Mouse (Mus musculus): ENCODE data around the gene Csf1. TPM values are rescaled to one million over a fixed set of nuclear protein-coding genes. Genes with fewer than 3 reads are reported as not detected.

Gene Csf1
- total and polyA plus RNA-seq, 3 experiments = 0.12 to 0.19 TPM; not detected in 1

DNA sequence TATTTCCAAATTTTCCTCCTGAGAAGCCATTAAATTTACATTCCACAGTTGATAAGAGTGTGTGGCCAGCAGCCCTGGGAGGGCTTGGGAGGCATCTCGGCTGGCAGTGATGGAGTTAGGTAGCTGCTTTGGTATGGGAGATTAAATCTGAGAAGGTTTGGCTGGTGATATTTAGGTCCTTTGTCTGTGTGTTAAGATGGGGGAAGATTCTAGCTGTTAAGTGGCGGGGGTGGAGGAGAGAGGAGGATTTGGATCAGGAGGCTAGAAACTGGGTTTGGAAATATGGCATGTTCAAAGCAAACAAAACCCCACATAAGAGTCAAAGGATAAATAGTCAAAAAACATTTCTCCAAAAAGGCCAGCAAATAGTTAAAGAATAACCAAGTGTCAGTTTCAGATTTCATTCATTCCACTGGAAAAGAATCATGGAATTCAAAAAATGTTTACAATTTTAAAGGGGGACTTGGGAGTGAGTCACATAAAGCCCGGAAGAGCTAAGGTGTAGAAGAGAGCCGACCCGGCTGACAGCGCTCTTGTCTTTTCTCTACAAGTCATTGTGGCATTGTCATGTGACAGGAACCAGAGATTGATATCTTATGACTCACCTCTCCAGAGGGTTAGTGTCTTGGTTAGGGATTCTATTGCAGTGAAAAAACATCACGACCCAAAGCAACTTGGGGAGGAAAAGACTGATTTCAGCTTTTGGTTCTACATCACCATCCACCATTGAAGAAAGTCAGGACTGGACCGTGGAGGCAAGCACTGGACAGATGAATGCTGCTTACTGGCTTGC, 36.1 kb upstream of the Csf1 start (continued):
- TF ChIP-seq ETS1 (IDR thresholded peaks at IDR 0.05; ENCODE audit: low read depth, low read length) = peak; percentile 57
- TF ChIP-seq TAL1 (IDR thresholded peaks at IDR 0.05; ENCODE audit: low read length) = no peak
- TF ChIP-seq ELF1 (IDR thresholded peaks at IDR 0.05; ENCODE audit: low read depth, low read length) = no peak

DNA sequence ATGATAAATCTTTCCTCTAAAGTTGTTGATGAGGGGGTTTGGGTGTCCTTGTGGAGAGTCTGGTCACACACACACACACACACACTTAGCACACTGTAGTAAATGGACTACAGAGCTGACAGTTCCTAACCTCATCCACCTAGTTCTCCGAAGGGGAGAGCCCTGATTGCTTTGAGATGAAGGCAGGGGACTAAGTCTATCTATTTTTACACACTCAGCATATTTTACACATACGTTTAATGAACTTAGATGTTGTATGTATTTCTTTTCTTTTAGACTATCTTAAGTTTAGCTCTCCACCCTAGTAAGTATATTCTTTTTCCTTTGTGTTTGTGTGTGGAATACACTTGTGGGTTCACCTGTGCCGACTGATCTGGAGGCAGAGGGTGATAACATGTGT, 34.6 kb upstream of the Csf1 start:
- Histone ChIP-seq H3K9me3 (replicated peaks; ENCODE audit: insufficient read depth, low read length) (no peaks in the 10 kb centered on the region), H3K9ac (ENCODE audit: control insufficient read depth, low read depth, low read length, poor library complexity, severe bottlenecking) (no peak overlapping the region), H3K4me1 (ENCODE audit: control insufficient read depth in 1 of 2, insufficient read depth in 2 of 2, low read length in 2 of 2) (peaks cover 2 to 14% of the 10 kb centered on the region in 2 experiments; a peak in 2 of 4 replicates), H3K27ac (ENCODE audit: control insufficient read depth, low read depth, low read length) (no peak overlapping the region), H3K27me3 (ENCODE audit: control insufficient read depth in 1 of 2, insufficient read depth in 2 of 2, low read length in 2 of 2) (peaks cover 7 to 12% of the 10 kb centered on the region in 2 experiments; a peak in 3 of 4 replicates), H3K79me2 (ENCODE audit: control insufficient read depth, insufficient read depth, low read length, poor library complexity) (no peaks in the 10 kb centered on the region), H3K36me3 (ENCODE audit: control insufficient read depth in 1 of 2, insufficient read depth in 2 of 2, low read length in 2 of 2) (peaks cover 0 to 16% of the 10 kb centered on the region in 2 experiments; a peak in 2 of 4 replicates), H3K4me3 (ENCODE audit: control insufficient read depth in 1 of 2, insufficient read depth in 1 of 2, low read depth in 2 of 2, low read length in 2 of 2) (no peak overlapping the region)
- no peak for TF ChIP-seq MYC (IDR thresholded peaks at IDR 0.05; ENCODE audit: low read depth, low read length)
- no peak for TF ChIP-seq GABPA (IDR thresholded peaks at IDR 0.05; ENCODE audit: low read depth, low read length)
- no peak for DNase-seq (ENCODE audit: low read depth, low spot score)

DNA sequence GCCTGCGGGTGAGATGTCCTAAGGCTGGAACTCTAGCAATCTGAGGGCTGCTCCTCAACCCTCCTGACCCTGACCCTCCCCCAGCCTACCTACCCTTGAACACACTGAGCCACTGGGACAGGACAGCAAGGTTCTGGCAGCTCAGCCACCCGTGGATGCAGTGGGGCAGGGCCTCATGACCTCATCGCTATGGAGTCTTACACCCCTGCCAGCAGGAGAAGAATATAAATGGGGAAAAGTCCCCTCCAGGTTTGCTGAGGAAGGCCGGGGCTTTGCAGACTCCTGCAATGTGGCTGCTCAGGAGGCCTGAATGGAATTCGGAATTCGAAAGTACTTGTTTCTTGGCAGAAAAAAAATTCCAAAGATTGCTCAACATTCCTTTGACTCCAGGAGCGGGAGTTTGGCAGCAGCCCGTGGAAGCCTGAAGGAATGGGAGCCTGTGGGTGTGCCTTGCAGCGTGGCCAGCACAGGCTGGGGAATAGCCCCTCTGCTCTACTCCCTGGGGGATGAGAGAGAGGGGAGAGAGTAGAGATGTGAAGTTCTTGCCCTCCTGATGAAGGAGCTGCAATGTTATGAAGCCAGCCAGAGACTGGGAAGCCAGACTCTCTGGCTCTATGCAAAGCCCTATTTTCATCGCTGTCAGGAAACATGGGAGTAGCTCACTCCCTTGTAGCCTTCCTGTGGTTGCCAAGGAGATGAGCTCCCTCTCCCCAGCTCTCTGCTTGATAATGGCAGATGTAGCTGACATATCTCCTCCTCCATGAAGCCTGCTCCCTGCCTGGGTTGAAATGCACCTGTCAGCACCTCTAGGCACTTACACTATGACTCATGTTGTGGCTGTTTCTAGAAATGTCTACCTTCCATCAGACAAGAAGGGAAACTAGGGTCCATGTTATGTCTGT, 33.3 kb upstream of the Csf1 start:
- no peaks in the 10 kb centered on the region for H3K9me3 ChIP-seq (replicated peaks; ENCODE audit: insufficient read depth, low read length)
- H3K27ac ChIP-seq (ENCODE audit: control insufficient read depth, low read depth, low read length) = no peak overlapping the region
- no peak overlapping the region for H3K9ac ChIP-seq (ENCODE audit: control insufficient read depth, low read depth, low read length, poor library complexity, severe bottlenecking)
- TF ChIP-seq TAL1 (IDR thresholded peaks at IDR 0.05; ENCODE audit: low read length) (no peak), CHD2 (IDR thresholded peaks at IDR 0.05; ENCODE audit: low read length) (no peak), ETS1 (IDR thresholded peaks at IDR 0.05; ENCODE audit: low read depth, low read length) (no peak), MAZ (IDR thresholded peaks at IDR 0.05; ENCODE audit: low read depth, low read length) (no peak), ZKSCAN1 (IDR thresholded peaks at IDR 0.05; ENCODE audit: low read depth, low read length) (no peak), ZMIZ1 (IDR thresholded peaks at IDR 0.05; ENCODE audit: low read depth, low read length) (no peak), MEF2A (IDR thresholded peaks at IDR 0.05; ENCODE audit: extremely low read depth, insufficient replicate concordance, low read depth, low read length, poor library complexity, severe bottlenecking) (no peak), GABPA (IDR thresholded peaks at IDR 0.05; ENCODE audit: low read depth, low read length) (no peak), BHLHE40 (IDR thresholded peaks at IDR 0.05; ENCODE audit: borderline replicate concordance, low read depth, low read length) (no peak), MAFK (IDR thresholded peaks at IDR 0.05; ENCODE audit: borderline replicate concordance, low read depth, low read length) (no peak), TCF12 (IDR thresholded peaks at IDR 0.05; ENCODE audit: low read depth, low read length) (no peak), SMC3 (IDR thresholded peaks at IDR 0.05; ENCODE audit: low read depth, low read length) (no peak), POLR2A (IDR thresholded peaks at IDR 0.05; ENCODE audit: control insufficient read depth in 1 of 2, insufficient read depth in 1 of 2, low read depth in 1 of 2, low read length in 2 of 2, poor library complexity in 1 of 2) (no peak), RAD21 (IDR thresholded peaks at IDR 0.05; ENCODE audit: low read depth, low read length) (no peak), MYB (IDR thresholded peaks at IDR 0.05; ENCODE audit: low read depth, low read length) (no peak), JUND (IDR thresholded peaks at IDR 0.05; ENCODE audit: low read depth, low read length) (no peak), SIN3A (IDR thresholded peaks at IDR 0.05; ENCODE audit: low read length) (no peak), MAX (IDR thresholded peaks at IDR 0.05; ENCODE audit: low read length) (no peak), NRF1 (IDR thresholded peaks at IDR 0.05; ENCODE audit: insufficient read depth, low read depth, low read length, poor library complexity, severe bottlenecking) (no peak)
- H3K27me3 ChIP-seq (ENCODE audit: control insufficient read depth in 1 of 2, insufficient read depth in 2 of 2, low read length in 2 of 2) = peaks cover 5 to 8% of the 10 kb centered on the region in 2 experiments
- no peak for DNase-seq (ENCODE audit: low read depth, low spot score)
- peaks cover 0 to 16% of the 10 kb centered on the region in 2 experiments; a peak in 2 of 4 replicates for H3K36me3 ChIP-seq (ENCODE audit: control insufficient read depth in 1 of 2, insufficient read depth in 2 of 2, low read length in 2 of 2)
- H3K4me1 ChIP-seq (ENCODE audit: control insufficient read depth in 1 of 2, insufficient read depth in 2 of 2, low read length in 2 of 2) = peaks cover 2 to 14% of the 10 kb centered on the region in 2 experiments; a peak in 2 of 4 replicates
- no peaks in the 10 kb centered on the region for H3K79me2 ChIP-seq (ENCODE audit: control insufficient read depth, insufficient read depth, low read length, poor library complexity)
- no peak overlapping the region for H3K4me3 ChIP-seq (ENCODE audit: control insufficient read depth in 1 of 2, insufficient read depth in 1 of 2, low read depth in 2 of 2, low read length in 2 of 2)

Data from MEL (cell line).